In genomic region chr4:149586783-149587595, GRCm38 (mm10) we compare ENCODE assay signal across 8 mouse cellular contexts. TPM values are rescaled to one million over a fixed set of nuclear protein-coding genes. Genes with fewer than 3 reads are reported as not detected.
A peak's percentile ranks its signal among the peaks of the same experiment; 100 is the strongest.
DNase-seq lines count a peak whose midpoint lies in the region; ATAC-seq and TF ChIP-seq lines count a peak whose summit lies in the region.

No protein-coding gene starts in this region.

- TF ChIP-seq CTCF in olfactory bulb, adult 2 months (IDR thresholded peaks at IDR 0.05; ENCODE audit: insufficient read depth, low read depth, low read length) = no peak

- peak overlapping the region; percentile 98 for H3K4me2 ChIP-seq in forebrain, embryonic 12.5 days
- H3K4me2 ChIP-seq in liver, embryonic 15.5 days = peak overlapping the region; percentile 73

- peak overlapping the region; percentile 87 for H3K4me3 ChIP-seq in forebrain, embryonic 12.5 days (replicated peaks)
- H3K4me3 ChIP-seq in liver, embryonic 15.5 days (replicated peaks) = peak overlapping the region; percentile 62
- H3K4me3 ChIP-seq in olfactory bulb, adult 2 months (ENCODE audit: insufficient read depth, low read depth, low read length) = peak overlapping the region; percentile 92

- peak; percentile 7 for ATAC-seq in forebrain, embryonic 12.5 days (ENCODE audit: low FRiP score)
- peak; percentile 32 for ATAC-seq in inflammation-experienced regulatory T-cells, adult 6 months
- ATAC-seq in liver, embryonic 15.5 days (ENCODE audit: insufficient read depth) = no peak; the same call in 1 of the 2 replicates

- under 1% methylated on average over 70 of the region's 72 CpGs for WGBS in forebrain, embryonic 12.5 days
- 1% methylated on average over 72 of the region's 72 CpGs for whole genome bisulfite sequencing in liver, embryonic 15.5 days (ENCODE audit: insufficient replicate concordance)
- 1% methylated on average over 72 of the region's 72 CpGs for WGBS in olfactory bulb, adult 2 months

- no peak for TF ChIP-seq POLR2A in olfactory bulb, adult 2 months (IDR thresholded peaks at IDR 0.05; ENCODE audit: insufficient read depth, low read depth, low read length)

- DNase-seq in adrenal gland, adult (ENCODE audit: inconsistent age in 2 of 2, low spot score in 1 of 2) = peak; percentile 40 to 80
- no peak for DNase-seq in adrenal gland, postnatal 4 days (ENCODE audit: low spot score in 2 of 2)
- DNase-seq in urinary bladder, adult 2 months (ENCODE audit: low spot score) = peak; percentile 43
- DNase-seq in urinary bladder, postnatal 25 days (ENCODE audit: low spot score) = no peak

- peak overlapping the region; percentile 94 for H3K9ac ChIP-seq in forebrain, embryonic 12.5 days
- no peak overlapping the region; the same call in 1 of the 2 replicates for H3K9ac ChIP-seq in liver, embryonic 15.5 days

- peaks cover 15% of the 10 kb centered on the region for H3K4me1 ChIP-seq in forebrain, embryonic 12.5 days
- peaks cover 9% of the 10 kb centered on the region for H3K4me1 ChIP-seq in liver, embryonic 15.5 days (replicated peaks)
- H3K4me1 ChIP-seq in olfactory bulb, adult 2 months (ENCODE audit: control insufficient read depth, insufficient read depth, low read length) = peaks cover 12% of the 10 kb centered on the region

- H3K9me3 ChIP-seq in forebrain, embryonic 12.5 days = no peaks in the 10 kb centered on the region
- H3K9me3 ChIP-seq in liver, embryonic 15.5 days (replicated peaks) = no peaks in the 10 kb centered on the region

- H3K27ac ChIP-seq in forebrain, embryonic 12.5 days = peak overlapping the region; percentile 78
- no peak overlapping the region for H3K27ac ChIP-seq in liver, embryonic 15.5 days (replicated peaks)
- H3K27ac ChIP-seq in olfactory bulb, adult 2 months (ENCODE audit: insufficient read depth, low read depth, low read length) = peak overlapping the region; percentile 5; the same call in 1 of the 2 replicates

- peaks cover 37% of the 10 kb centered on the region for H3K27me3 ChIP-seq in forebrain, embryonic 12.5 days
- H3K27me3 ChIP-seq in liver, embryonic 15.5 days = peaks cover 72% of the 10 kb centered on the region

- H3K36me3 ChIP-seq in forebrain, embryonic 12.5 days (replicated peaks) = no peaks in the 10 kb centered on the region
- no peaks in the 10 kb centered on the region for H3K36me3 ChIP-seq in liver, embryonic 15.5 days (replicated peaks)

RNA-seq across cellular contexts. Expression of gene Clstn1, which starts 0.7 kb away (rescaled TPM):
- 100 to 1,000 TPM; 116 to 127 TPM for total RNA-seq in adrenal gland, postnatal 4 days (2021)
- 28.0 and 61.1 TPM in 2 replicates for polyA plus RNA-seq in urinary bladder, adult 2 months (2012; rRNA removed)
- polyA plus RNA-seq in forebrain, embryonic 12.5 days (2016; fragmentation: Nextera tagmentation; extraction: Ambion mirVana) = 58.1 and 75.4 TPM in 2 replicates
- polyA plus RNA-seq in inflammation-experienced regulatory T-cells, adult 6 months (2017; shearing (Covaris generic)) = 1 to 10 TPM; 5.4 to 7.5 (median 6.3) TPM
- polyA plus RNA-seq in liver, embryonic 15.5 days (2015; fragmentation: Nextera tagmentation; extraction: Ambion mirVana) = 2.0 and 2.5 TPM in 2 replicates
- 68.1 and 138 TPM in 2 replicates for polyA plus RNA-seq in olfactory bulb, adult 2 months (2012; ENCODE audit: insufficient read depth, insufficient read length, low replicate concordance, missing spikeins)

Comparison
In these comparisons a context has a peak if more than half of its experiments do, and no peak if none do; other contexts are left out.
1. DNase-seq: peak in adrenal gland, adult (2 of 2) and urinary bladder, adult 2 months (single experiment); none in adrenal gland, postnatal 4 days (0 of 2) and urinary bladder, postnatal 25 days (single experiment).
2. Peak in every context shown above with its lines, with median percentiles within 50 percentile points of each other: H3K4me3 ChIP-seq.